Mouse (Mus musculus): Measurements from ENCODE around the gene Sptbn4.

GRCm38 (mm10) chr7:27474490-27474954, 27.0 kb upstream of the Sptbn4 start:
- TF ChIP-seq CTCF (IDR thresholded peaks at IDR 0.05; ENCODE audit: low read depth) (peak; percentile 84), EP300 (IDR thresholded peaks at IDR 0.05; ENCODE audit: low read depth) (peak; percentile 59)
